29 mouse cellular contexts compared by ENCODE assay signal in the genomic region with DNA sequence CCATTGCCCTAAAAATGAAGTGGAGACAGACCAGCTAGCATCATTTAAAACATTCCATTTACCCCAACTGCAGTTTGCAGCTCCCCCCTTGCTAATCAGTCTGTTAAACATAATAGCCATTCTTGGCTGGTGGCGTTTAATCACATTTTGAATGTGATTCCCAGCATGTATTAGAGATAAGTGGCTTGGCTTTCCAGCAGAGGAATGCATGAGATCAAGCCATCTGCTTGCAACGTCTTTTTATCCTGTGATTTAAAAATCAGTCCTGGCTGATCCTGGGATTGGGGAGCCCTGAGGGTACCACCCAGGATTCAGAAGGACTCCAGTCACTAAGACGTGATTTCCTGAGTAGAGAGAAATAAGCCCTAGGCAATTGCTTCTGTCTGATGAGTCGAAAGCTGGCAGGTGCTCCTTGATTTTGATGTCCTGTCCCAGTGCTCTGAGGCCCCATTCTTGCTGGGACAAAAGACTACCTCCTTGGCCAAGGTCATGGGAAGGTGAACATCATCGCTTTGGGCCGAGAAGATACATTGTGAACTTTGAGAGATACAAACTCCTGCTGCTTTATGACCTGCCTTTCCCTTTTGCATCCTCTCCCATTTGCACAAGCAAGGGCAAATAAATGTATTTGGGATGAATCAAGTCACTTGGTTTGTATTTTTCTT.
DNase-seq lines count a peak whose midpoint lies in the region; ATAC-seq lines count a peak whose summit lies in the region.
"Had no signal": no experiment of that assay in that cellular context is flagged by ENCODE, and none has a peak within 500 bp of the region (broad histone marks: within the 10 kb centered on the region; RNA-seq: fewer than 3 reads in every experiment).

No protein-coding gene starts in this region.

- peak; percentile 26 for DNase-seq in embryonic facial prominence, embryonic 14.5 days (ENCODE audit: low spot score)
- DNase-seq in embryonic facial prominence, embryonic 10.5 days (ENCODE audit: low spot score) = no peak
- peak; percentile 9 for DNase-seq in testis, postnatal 14 days (ENCODE audit: low spot score)
- DNase-seq in testis, postnatal 10 days (ENCODE audit: low spot score) = no peak
- peak; percentile 63 for DNase-seq in retina, embryonic 14.5 days (ENCODE audit: low spot score)
- DNase-seq in natural killer cell, adult 2 months (ENCODE audit: low spot score in 2 of 2) = no peak
- DNase-seq: adrenal gland, postnatal 10 days; cerebellum, adult 11 months; cerebellum, adult 9-11 months; gastrocnemius, postnatal 25 days; heart, adult 18-20 months; heart, postnatal 4 days; kidney, adult 11 months; kidney, postnatal 25 days; lung, embryonic 14.5 days; lung, postnatal 36 days; right cerebral cortex, postnatal 14 days; thymus, adult 18-20 months; thymus, postnatal 25 days had no signal

- no peak overlapping the region for H3K4me3 ChIP-seq in embryonic facial prominence, embryonic 14.5 days (ENCODE audit: low read depth, low read length)
- H3K4me3 ChIP-seq in embryonic facial prominence, embryonic 10.5 days = no peak overlapping the region
- H3K4me3 ChIP-seq in kidney, embryonic 15.5 days (replicated peaks) = no peak overlapping the region
- H3K4me3 ChIP-seq: embryonic facial prominence, embryonic 15.5 days; forebrain, embryonic 13.5 days; heart, embryonic 12.5 days; left cerebral cortex, adult 2 months; limb, embryonic 12.5 days; liver, embryonic 15.5 days; midbrain, embryonic 12.5 days had no signal

- no peaks in the 10 kb centered on the region for H3K9me3 ChIP-seq in embryonic facial prominence, embryonic 14.5 days (ENCODE audit: control insufficient read depth, low read length)
- H3K9me3 ChIP-seq in embryonic facial prominence, embryonic 10.5 days = no peaks in the 10 kb centered on the region
- no peaks in the 10 kb centered on the region for H3K9me3 ChIP-seq in kidney, embryonic 15.5 days (replicated peaks)
- H3K9me3 ChIP-seq: embryonic facial prominence, embryonic 15.5 days; forebrain, embryonic 13.5 days; limb, embryonic 12.5 days; liver, embryonic 15.5 days; midbrain, embryonic 12.5 days had no signal

- H3K9ac ChIP-seq in embryonic facial prominence, embryonic 14.5 days (ENCODE audit: low read depth, low read length) = no peak overlapping the region
- no peak overlapping the region for H3K9ac ChIP-seq in kidney, embryonic 15.5 days
- H3K9ac ChIP-seq: embryonic facial prominence, embryonic 15.5 days; forebrain, embryonic 13.5 days; heart, embryonic 12.5 days; hindbrain, embryonic 14.5 days; limb, embryonic 12.5 days; liver, embryonic 15.5 days; lung, embryonic 14.5 days; midbrain, embryonic 12.5 days had no signal

- no peak for ATAC-seq in embryonic facial prominence, embryonic 14.5 days (ENCODE audit: low read depth)
- no peak for ATAC-seq in kidney, embryonic 15.5 days (replicated peaks; ENCODE audit: low FRiP score)
- ATAC-seq: forebrain, embryonic 13.5 days; inflammation-experienced regulatory T-cells, adult 6 months had no signal

- H3K4me1 ChIP-seq in embryonic facial prominence, embryonic 14.5 days (ENCODE audit: control insufficient read depth, insufficient read depth, low read length) = no peaks in the 10 kb centered on the region
- H3K4me1 ChIP-seq in embryonic facial prominence, embryonic 10.5 days = no peaks in the 10 kb centered on the region
- no peaks in the 10 kb centered on the region for H3K4me1 ChIP-seq in kidney, embryonic 15.5 days
- H3K4me1 ChIP-seq: embryonic facial prominence, embryonic 15.5 days; heart, embryonic 12.5 days; limb, embryonic 12.5 days; liver, embryonic 15.5 days had no signal

- WGBS in embryonic facial prominence, embryonic 14.5 days = 41% methylated on average over 6 of the region's 6 CpGs
- 46% methylated on average over 6 of the region's 6 CpGs for WGBS in embryonic facial prominence, embryonic 10.5 days
- WGBS in kidney, embryonic 15.5 days = 55% methylated on average over 6 of the region's 6 CpGs

- no peak overlapping the region for H3K27ac ChIP-seq in embryonic facial prominence, embryonic 14.5 days (replicated peaks; ENCODE audit: low read depth, low read length)
- no peak overlapping the region for H3K27ac ChIP-seq in embryonic facial prominence, embryonic 10.5 days (replicated peaks)
- no peak overlapping the region for H3K27ac ChIP-seq in kidney, embryonic 15.5 days
- H3K27ac ChIP-seq: embryonic facial prominence, embryonic 15.5 days; forebrain, embryonic 13.5 days; hindbrain, embryonic 14.5 days; left cerebral cortex, adult 2 months; limb, embryonic 12.5 days; liver, embryonic 15.5 days; midbrain, embryonic 12.5 days had no signal

- no peaks in the 10 kb centered on the region for H3K27me3 ChIP-seq in embryonic facial prominence, embryonic 14.5 days (replicated peaks; ENCODE audit: control insufficient read depth, insufficient read depth, low read length)
- H3K27me3 ChIP-seq in embryonic facial prominence, embryonic 10.5 days (replicated peaks; ENCODE audit: low read depth, poor library complexity, severe bottlenecking) = no peaks in the 10 kb centered on the region
- H3K27me3 ChIP-seq in kidney, embryonic 15.5 days = no peaks in the 10 kb centered on the region
- H3K27me3 ChIP-seq: embryonic facial prominence, embryonic 15.5 days; forebrain, embryonic 13.5 days; heart, embryonic 12.5 days; limb, embryonic 12.5 days; liver, embryonic 15.5 days; midbrain, embryonic 12.5 days had no signal

- no peak overlapping the region for H3K4me2 ChIP-seq in embryonic facial prominence, embryonic 14.5 days (ENCODE audit: low read depth, low read length)
- H3K4me2 ChIP-seq in kidney, embryonic 15.5 days = no peak overlapping the region
- H3K4me2 ChIP-seq: embryonic facial prominence, embryonic 15.5 days; forebrain, embryonic 13.5 days; heart, embryonic 12.5 days; hindbrain, embryonic 14.5 days; limb, embryonic 12.5 days; liver, embryonic 15.5 days; lung, embryonic 14.5 days; midbrain, embryonic 12.5 days had no signal

- no peaks in the 10 kb centered on the region for H3K36me3 ChIP-seq in embryonic facial prominence, embryonic 14.5 days (ENCODE audit: control insufficient read depth, insufficient read depth, low read length)
- H3K36me3 ChIP-seq in embryonic facial prominence, embryonic 10.5 days (replicated peaks) = no peaks in the 10 kb centered on the region
- H3K36me3 ChIP-seq in kidney, embryonic 15.5 days = no peaks in the 10 kb centered on the region
- H3K36me3 ChIP-seq: embryonic facial prominence, embryonic 15.5 days; heart, embryonic 12.5 days; limb, embryonic 12.5 days; liver, embryonic 15.5 days; midbrain, embryonic 12.5 days had no signal

Comparison
In these comparisons a context has a peak if more than half of its experiments do, and no peak if none do; other contexts are left out.
1. DNase-seq: peak in embryonic facial prominence, embryonic 14.5 days (single experiment), testis, postnatal 14 days (single experiment) and retina, embryonic 14.5 days (single experiment); none in embryonic facial prominence, embryonic 10.5 days (single experiment), testis, postnatal 10 days (single experiment) and natural killer cell, adult 2 months (0 of 2).